Mouse (Mus musculus) lung, embryonic 15.5 days (tissue): ENCODE measurements at regions not wholly inside any gene's neighbourhood (a gene's known extent, or its start where the extent isn't known, plus 50 kb on each side); places are given as distances from the start of the nearest gene placed in this dataset.
A peak's percentile ranks its signal among the peaks of the same experiment; 100 is the strongest.

ENCODE experiments used
- ATAC-seq: fragments of 200-750 bp; cut with Nextera tagmentation; 2 replicates; pipeline ENCODE4 v1.8.0; 2017; ENCODE audit warnings: moderate number of reproducible peaks, borderline replicate concordance; ENCODE audit not compliant: low FRiP score, low TSS enrichment; ENCODE audit errors: extremely low read depth
- H3K27ac ChIP-seq: fragments of 300-500 bp; sonication (generic); 2 replicates; pipeline ENCODE4 v1.5.1; 2015; ENCODE audit warnings: moderate library complexity, mild to moderate bottlenecking, inconsistent platforms
- H3K27me3 ChIP-seq: fragments of 300-500 bp; sonication (generic); 2 replicates; pipeline ENCODE4 v1.6.1; 2015; ENCODE audit warnings: inconsistent platforms
- H3K36me3 ChIP-seq: fragments of 300-500 bp; sonication (generic); 2 replicates; pipeline ENCODE4 v1.6.1; 2015; ENCODE audit warnings: inconsistent platforms
- H3K4me1 ChIP-seq: fragments of 300-500 bp; sonication (generic); 2 replicates; pipeline ENCODE4 v1.6.1; 2015; ENCODE audit warnings: inconsistent platforms
- H3K4me2 ChIP-seq: fragments of 300-500 bp; sonication (generic); 2 replicates; pipeline ENCODE4 v1.6.1; 2015; ENCODE audit warnings: inconsistent platforms, mild to moderate bottlenecking, moderate library complexity
- H3K4me3 ChIP-seq: fragments of 300-500 bp; sonication (generic); 2 replicates; pipeline ENCODE4 v1.5.1; 2015; ENCODE audit warnings: mild to moderate bottlenecking, inconsistent platforms
- H3K9ac ChIP-seq: fragments of 300-500 bp; sonication (generic); 2 replicates; pipeline ENCODE4 v1.6.1; 2015; ENCODE audit warnings: inconsistent platforms
- H3K9me3 ChIP-seq: fragments of 300-500 bp; sonication (generic); 2 replicates; pipeline ENCODE4 v1.6.1; 2016; ENCODE audit warnings: inconsistent platforms
- WGBS: fragments of 180-500 bp; shearing (Covaris S2); methylation state at CpG from one replicate; pipeline ENCODE4 v1.1.7; 2015; 5-methylcytosine and 5-hydroxymethylcytosine counted together

GRCm38 (mm10) chr16:52601068-52601829, 147.4 kb upstream of the Alcam start:
- WGBS, result 88% methylated on average over 8 of the region's 8 CpGs
- no peak overlapping the region for H3K9ac ChIP-seq
- H3K4me3 ChIP-seq, result no peak overlapping the region
- no peaks in the 10 kb centered on the region for H3K27me3 ChIP-seq
- H3K4me1 ChIP-seq, result no peaks in the 10 kb centered on the region
- H3K27ac ChIP-seq, result no peak overlapping the region
- H3K4me2 ChIP-seq, result no peak overlapping the region
- ATAC-seq, result no peak
- no peaks in the 10 kb centered on the region for H3K36me3 ChIP-seq
- no peaks in the 10 kb centered on the region for H3K9me3 ChIP-seq

DNA sequence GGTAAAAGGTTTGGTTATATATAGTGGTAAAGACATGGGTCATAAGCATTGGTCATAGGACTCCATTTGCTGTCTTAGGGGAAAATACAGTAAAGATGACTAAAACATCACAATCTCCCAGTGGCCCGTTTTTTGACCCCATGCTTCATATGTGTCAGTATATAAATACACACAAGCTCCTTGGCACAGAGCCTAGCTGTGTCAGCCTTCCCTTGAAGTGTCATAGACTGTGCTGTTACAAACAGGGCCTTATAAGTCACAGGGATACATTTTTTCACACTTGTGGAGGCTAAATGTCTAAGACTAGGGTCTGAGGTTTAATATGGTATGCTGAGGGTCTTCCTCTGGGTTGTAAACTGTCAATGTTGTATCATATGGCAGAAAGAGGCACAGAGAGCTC, 144.4 kb upstream of the Alcam start:
- Histone ChIP-seq H3K27ac (no peak overlapping the region), H3K4me1 (no peaks in the 10 kb centered on the region), H3K9me3 (no peaks in the 10 kb centered on the region), H3K4me3 (no peak overlapping the region), H3K9ac (no peak overlapping the region), H3K36me3 (no peaks in the 10 kb centered on the region), H3K4me2 (no peak overlapping the region), H3K27me3 (no peaks in the 10 kb centered on the region)
- 30% methylated on average over 1 of the region's 1 CpGs for WGBS
- peak; percentile 87; the same call in 1 of the 2 replicates for ATAC-seq

DNA sequence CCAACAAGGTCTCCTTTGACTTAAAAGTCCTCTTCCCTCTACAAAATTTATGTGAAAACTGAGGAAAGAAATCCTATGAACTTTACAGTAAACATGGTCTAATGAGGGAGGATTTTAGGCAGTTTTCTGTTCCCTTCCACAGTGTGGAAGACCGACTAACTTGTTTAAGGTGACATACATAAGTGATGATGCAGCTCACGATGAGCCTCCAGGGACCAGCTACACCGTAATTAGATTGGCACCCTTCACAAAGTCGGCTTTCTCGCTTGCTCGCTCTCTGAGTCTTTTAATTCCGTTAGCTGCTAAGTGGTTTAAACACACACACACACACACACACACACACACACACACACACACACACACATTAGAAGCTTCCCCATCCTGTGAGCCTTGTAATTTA, 143.3 kb upstream of the Alcam start:
- Histone ChIP-seq H3K36me3 (no peaks in the 10 kb centered on the region), H3K9me3 (no peaks in the 10 kb centered on the region), H3K4me3 (no peak overlapping the region), H3K27me3 (no peaks in the 10 kb centered on the region), H3K27ac (no peak overlapping the region), H3K4me2 (no peak overlapping the region), H3K4me1 (no peaks in the 10 kb centered on the region), H3K9ac (no peak overlapping the region)
- WGBS, result 86% methylated on average over 7 of the region's 7 CpGs
- no peak for ATAC-seq

DNA sequence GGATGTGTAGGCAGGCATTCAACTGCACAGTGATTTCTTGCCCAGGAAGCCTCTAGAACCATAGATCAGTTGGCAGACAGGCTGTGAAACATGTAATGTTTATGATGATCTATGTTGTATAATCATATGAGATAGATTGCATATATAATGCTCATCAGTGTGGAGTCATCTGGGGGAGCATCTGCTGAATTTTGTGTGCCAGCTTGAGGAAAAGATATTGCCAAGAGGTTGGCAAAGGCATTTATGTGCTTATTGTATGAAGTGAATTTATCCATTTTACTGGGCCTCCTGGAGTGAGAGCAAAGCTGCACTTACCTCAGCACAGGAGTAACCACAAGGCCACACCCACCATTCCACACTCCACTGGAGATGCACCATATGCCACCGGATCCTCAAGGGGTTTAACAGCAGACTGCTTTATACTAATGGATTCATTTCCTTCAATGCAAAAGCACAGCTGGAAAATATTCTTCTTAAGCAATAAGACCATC, 134.5 kb upstream of the Alcam start:
- H3K9me3 ChIP-seq, result no peaks in the 10 kb centered on the region
- no peaks in the 10 kb centered on the region for H3K36me3 ChIP-seq
- no peak overlapping the region for H3K9ac ChIP-seq
- WGBS, result 33% methylated on average over 1 of the region's 1 CpGs
- H3K27me3 ChIP-seq, result no peaks in the 10 kb centered on the region
- no peaks in the 10 kb centered on the region for H3K4me1 ChIP-seq
- H3K4me3 ChIP-seq, result no peak overlapping the region
- H3K27ac ChIP-seq, result no peak overlapping the region
- ATAC-seq, result peak; percentile 73; the same call in 1 of the 2 replicates
- no peak overlapping the region for H3K4me2 ChIP-seq

DNA sequence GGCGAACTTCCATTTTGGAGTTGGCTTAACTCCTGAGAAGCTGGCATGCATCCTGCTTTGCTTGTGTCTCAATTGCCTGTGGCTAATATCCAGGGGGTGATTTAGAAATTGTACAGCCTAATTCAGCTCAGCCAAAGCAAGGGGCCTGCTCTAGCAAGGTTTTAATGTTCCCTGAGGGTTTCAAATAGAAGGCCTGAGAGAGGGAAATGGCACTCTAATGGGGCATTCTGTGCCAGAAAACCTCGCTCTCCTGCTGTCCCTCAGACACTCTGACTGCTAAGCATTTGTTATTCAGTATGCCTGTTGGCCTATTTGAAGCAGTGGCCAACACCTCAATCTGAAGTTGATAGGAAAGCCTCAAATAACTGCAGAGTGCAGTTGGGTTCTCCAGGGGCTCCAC, 115.2 kb upstream of the Alcam start:
- Histone ChIP-seq H3K36me3 (no peaks in the 10 kb centered on the region), H3K27ac (no peak overlapping the region), H3K9me3 (no peaks in the 10 kb centered on the region), H3K4me1 (no peaks in the 10 kb centered on the region), H3K4me2 (no peak overlapping the region), H3K4me3 (no peak overlapping the region), H3K27me3 (no peaks in the 10 kb centered on the region), H3K9ac (no peak overlapping the region)
- WGBS, result 67% methylated on average over 2 of the region's 2 CpGs
- no peak for ATAC-seq

- H3K4me2 ChIP-seq, result no peak overlapping the region
- 60% methylated on average over 1 of the region's 1 CpGs for WGBS
- no peak for ATAC-seq
Measured at GRCm38 (mm10) chr16:52536278-52536677, 82.4 kb upstream of the Alcam start.

GRCm38 (mm10) chr16:52534601-52535000, 80.7 kb upstream of the Alcam start:
- Histone ChIP-seq H3K4me2 (no peak overlapping the region), H3K36me3 (no peaks in the 10 kb centered on the region), H3K4me1 (no peaks in the 10 kb centered on the region), H3K27ac (no peak overlapping the region), H3K9ac (no peak overlapping the region), H3K9me3 (no peaks in the 10 kb centered on the region), H3K27me3 (no peaks in the 10 kb centered on the region), H3K4me3 (no peak overlapping the region)
- WGBS, result 50% methylated on average over 1 of the region's 1 CpGs
- ATAC-seq, result no peak

More at GRCm38 (mm10) chr16:52536278-52536677, 82.4 kb upstream of the Alcam start:
- Histone ChIP-seq H3K27ac (no peak overlapping the region), H3K4me1 (no peaks in the 10 kb centered on the region), H3K36me3 (no peaks in the 10 kb centered on the region), H3K9ac (no peak overlapping the region), H3K9me3 (no peaks in the 10 kb centered on the region), H3K4me3 (no peak overlapping the region), H3K27me3 (no peaks in the 10 kb centered on the region)

GRCm38 (mm10) chr16:52532475-52533083, 78.7 kb upstream of the Alcam start:
- 58% methylated on average over 1 of the region's 1 CpGs for WGBS
- Histone ChIP-seq H3K4me3 (no peak overlapping the region), H3K36me3 (no peaks in the 10 kb centered on the region), H3K27me3 (no peaks in the 10 kb centered on the region), H3K9me3 (no peaks in the 10 kb centered on the region), H3K9ac (no peak overlapping the region), H3K4me1 (no peaks in the 10 kb centered on the region), H3K4me2 (no peak overlapping the region), H3K27ac (no peak overlapping the region)
- ATAC-seq, result no peak

- no peak overlapping the region for H3K9ac ChIP-seq
- H3K36me3 ChIP-seq, result no peaks in the 10 kb centered on the region
- peaks cover 3% of the 10 kb centered on the region; the same call in 1 of the 2 replicates for H3K4me1 ChIP-seq
- H3K27ac ChIP-seq, result no peak overlapping the region
- no peak overlapping the region for H3K4me3 ChIP-seq
- no peaks in the 10 kb centered on the region for H3K9me3 ChIP-seq
- WGBS, result 56% methylated on average over 5 of the region's 5 CpGs
- no peak for ATAC-seq
- H3K4me2 ChIP-seq, result no peak overlapping the region
- H3K27me3 ChIP-seq, result no peaks in the 10 kb centered on the region
Measured at GRCm38 (mm10) chr16:52513546-52514409, 59.9 kb upstream of the Alcam start.

GRCm38 (mm10) chr16:52508633-52509379, 54.9 kb upstream of the Alcam start:
- Histone ChIP-seq H3K27me3 (no peaks in the 10 kb centered on the region), H3K36me3 (no peaks in the 10 kb centered on the region), H3K27ac (0 out of 2 replicates have a peak overlapping the region, but pooled peaks have one; percentile 22), H3K4me2 (peak overlapping the region; percentile 7; the same call in 1 of the 2 replicates), H3K9ac (no peak overlapping the region), H3K4me3 (no peak overlapping the region), H3K9me3 (no peaks in the 10 kb centered on the region), H3K4me1 (peaks cover 7% of the 10 kb centered on the region; the same call in 1 of the 2 replicates)
- ATAC-seq, result peak; percentile 46; the same call in 1 of the 2 replicates
- 35% methylated on average over 10 of the region's 10 CpGs for WGBS
